Mouse (Mus musculus): Measurements from ENCODE around the gene Abcd1. TPM values are rescaled to one million over a fixed set of nuclear protein-coding genes. Genes with fewer than 3 reads are reported as not detected.

Gene Abcd1
- polyA plus RNA-seq, 1 experiment from 2014 or later, result 12.3 TPM

- Histone ChIP-seq H3K4me2 (ENCODE audit: low read length) (no peak overlapping the region), H3K9ac (replicated peaks; ENCODE audit: low read depth, low read length) (no peak overlapping the region), H3K4me3 (replicated peaks; ENCODE audit: low read length) (no peak overlapping the region), H3K36me3 (ENCODE audit: control insufficient read depth, insufficient read depth) (peaks cover 3% of the 10 kb centered on the region; the same call in 1 of the 2 replicates), H3K4me1 (replicated peaks; ENCODE audit: control insufficient read depth, insufficient read depth, low read length) (no peaks in the 10 kb centered on the region), H3K9me3 (ENCODE audit: control insufficient read depth, low read length) (no peaks in the 10 kb centered on the region), H3K27me3 (replicated peaks; ENCODE audit: control insufficient read depth, insufficient read depth, low read length) (no peaks in the 10 kb centered on the region), H3K27ac (ENCODE audit: low read length) (no peak overlapping the region)
- 80% methylated on average over 3 of the region's 3 CpGs for WGBS
- ATAC-seq, result no peak
Measured at GRCm38 (mm10) chrX:73685629-73686028, 30.8 kb upstream of the Abcd1 start.

DNA sequence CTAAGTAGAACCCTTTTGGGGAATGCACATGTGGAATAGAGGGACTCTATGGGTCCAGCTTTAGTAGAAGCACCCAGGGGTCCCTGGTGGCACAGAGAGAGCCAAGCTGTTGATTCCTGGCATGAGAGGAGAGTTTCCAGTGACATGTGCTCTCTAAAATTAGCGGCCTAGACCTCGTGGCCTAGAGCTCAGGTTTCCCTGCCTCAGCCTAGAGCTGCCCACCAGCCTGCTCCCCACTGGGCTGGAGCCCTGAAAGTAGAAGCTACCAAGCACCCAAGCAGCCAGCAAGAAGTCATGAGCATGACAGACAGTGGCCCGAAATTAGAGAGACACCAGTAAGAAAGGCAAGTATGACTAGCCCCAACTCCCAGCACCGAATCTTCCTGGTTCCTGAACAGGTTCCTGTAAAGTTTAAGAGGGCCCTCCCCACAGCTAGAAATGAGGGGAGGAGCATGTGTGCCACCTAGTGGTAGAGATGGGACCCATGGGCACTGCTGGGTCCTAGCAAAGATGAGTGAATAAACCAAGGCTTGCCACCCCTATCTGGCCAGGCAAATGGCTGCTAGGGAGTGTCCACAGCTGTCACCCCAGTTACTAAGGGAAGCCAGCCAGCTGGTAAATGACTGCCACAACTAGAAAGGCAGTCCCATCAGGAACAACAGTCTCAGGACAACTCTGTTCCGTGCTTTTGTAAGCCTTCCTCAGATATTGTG lies 25.3 kb upstream of the Abcd1 start:
- H3K4me1 ChIP-seq (replicated peaks; ENCODE audit: control insufficient read depth, insufficient read depth, low read length), result no peaks in the 10 kb centered on the region
- no peak overlapping the region for H3K27ac ChIP-seq (ENCODE audit: low read length)
- H3K27me3 ChIP-seq (replicated peaks; ENCODE audit: control insufficient read depth, insufficient read depth, low read length), result no peaks in the 10 kb centered on the region
- H3K4me2 ChIP-seq (ENCODE audit: low read length), result no peak overlapping the region
- no peak overlapping the region for H3K9ac ChIP-seq (replicated peaks; ENCODE audit: low read depth, low read length)
- H3K36me3 ChIP-seq (ENCODE audit: control insufficient read depth, insufficient read depth), result peaks cover 3% of the 10 kb centered on the region; the same call in 1 of the 2 replicates
- H3K9me3 ChIP-seq (ENCODE audit: control insufficient read depth, low read length), result no peaks in the 10 kb centered on the region
- no peak overlapping the region for H3K4me3 ChIP-seq (replicated peaks; ENCODE audit: low read length)
- ATAC-seq, result 0 out of 2 replicates have a peak, but pooled peaks have one; percentile 52
- WGBS, result 79% methylated on average over 5 of the region's 5 CpGs

- no peak overlapping the region for H3K27ac ChIP-seq (ENCODE audit: low read length)
- WGBS, result 77% methylated on average over 1 of the region's 1 CpGs
- H3K4me2 ChIP-seq (ENCODE audit: low read length), result no peak overlapping the region
- H3K4me1 ChIP-seq (replicated peaks; ENCODE audit: control insufficient read depth, insufficient read depth, low read length), result no peaks in the 10 kb centered on the region
- H3K27me3 ChIP-seq (replicated peaks; ENCODE audit: control insufficient read depth, insufficient read depth, low read length), result no peaks in the 10 kb centered on the region
- ATAC-seq, result no peak
- no peaks in the 10 kb centered on the region; the same call in 1 of the 2 replicates for H3K36me3 ChIP-seq (ENCODE audit: control insufficient read depth, insufficient read depth)
- no peak overlapping the region for H3K4me3 ChIP-seq (replicated peaks; ENCODE audit: low read length)
- H3K9ac ChIP-seq (replicated peaks; ENCODE audit: low read depth, low read length), result no peak overlapping the region
- H3K9me3 ChIP-seq (ENCODE audit: control insufficient read depth, low read length), result no peaks in the 10 kb centered on the region
Measured at GRCm38 (mm10) chrX:73700472-73700871, 15.9 kb upstream of the Abcd1 start.

- H3K9ac ChIP-seq (replicated peaks; ENCODE audit: low read depth, low read length), result peak overlapping the region; percentile 58
- peak overlapping the region; percentile 58 for H3K4me3 ChIP-seq (replicated peaks; ENCODE audit: low read length)
- peak overlapping the region; percentile 53 for H3K4me2 ChIP-seq (ENCODE audit: low read length)
- no peaks in the 10 kb centered on the region for H3K27me3 ChIP-seq (replicated peaks; ENCODE audit: control insufficient read depth, insufficient read depth, low read length)
- peaks cover 27% of the 10 kb centered on the region for H3K4me1 ChIP-seq (replicated peaks; ENCODE audit: control insufficient read depth, insufficient read depth, low read length)
- WGBS, result 28% methylated on average over 21 of the region's 21 CpGs
- no peaks in the 10 kb centered on the region for H3K9me3 ChIP-seq (ENCODE audit: control insufficient read depth, low read length)
- no peak; the same call in 1 of the 2 replicates for ATAC-seq
- H3K27ac ChIP-seq (ENCODE audit: low read length), result 0 out of 2 replicates have a peak overlapping the region, but pooled peaks have one; percentile 23
- H3K36me3 ChIP-seq (ENCODE audit: control insufficient read depth, insufficient read depth), result peaks cover 3% of the 10 kb centered on the region; the same call in 1 of the 2 replicates
Measured at GRCm38 (mm10) chrX:73715476-73716108, 805 bp upstream of the Abcd1 start.

DNA sequence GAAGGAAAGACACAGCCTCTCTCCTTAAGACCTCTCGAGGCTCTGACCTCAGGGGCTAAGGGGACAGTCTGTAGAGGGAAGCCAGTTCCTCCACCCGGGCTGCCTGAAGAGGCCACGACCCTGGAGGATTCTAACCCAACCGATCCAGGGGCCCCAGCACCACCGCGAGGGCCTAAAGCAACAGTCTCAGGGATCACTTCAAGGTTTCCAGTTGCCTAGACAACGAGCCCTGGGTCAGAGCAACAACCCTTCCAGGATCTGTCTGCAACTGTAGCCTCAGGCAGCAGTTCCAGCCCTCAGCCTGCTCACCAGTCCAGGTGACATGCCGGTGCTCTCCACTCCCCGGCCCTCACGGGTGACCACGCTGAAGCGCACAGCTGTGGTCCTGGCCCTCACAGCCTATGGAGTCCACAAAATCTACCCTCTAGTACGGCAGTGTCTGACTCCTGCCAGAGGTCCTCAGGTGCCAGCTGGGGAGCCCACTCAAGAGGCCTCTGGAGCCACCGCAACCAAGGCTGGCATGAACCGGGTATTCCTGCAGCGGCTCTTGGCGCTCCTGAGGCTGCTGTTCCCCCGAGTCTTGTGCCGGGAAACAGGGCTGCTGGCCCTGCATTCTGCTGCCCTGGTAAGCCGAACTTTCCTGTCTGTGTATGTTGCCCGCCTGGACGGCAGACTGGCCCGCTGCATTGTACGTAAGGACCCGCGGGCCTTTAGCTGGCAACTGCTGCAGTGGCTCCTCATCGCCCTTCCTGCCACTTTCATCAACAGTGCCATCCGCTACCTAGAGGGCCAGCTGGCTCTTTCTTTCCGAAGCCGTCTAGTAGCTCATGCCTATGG lies 530 bp downstream of the Abcd1 start:
- 34% methylated on average over 30 of the region's 30 CpGs for WGBS
- no peaks in the 10 kb centered on the region for H3K36me3 ChIP-seq (ENCODE audit: control insufficient read depth, insufficient read depth)
- H3K4me3 ChIP-seq (replicated peaks; ENCODE audit: low read length), result peak overlapping the region; percentile 58
- peak overlapping the region; percentile 58 for H3K9ac ChIP-seq (replicated peaks; ENCODE audit: low read depth, low read length)
- H3K27ac ChIP-seq (ENCODE audit: low read length), result peak overlapping the region; percentile 76
- no peaks in the 10 kb centered on the region for H3K9me3 ChIP-seq (ENCODE audit: control insufficient read depth, low read length)
- H3K27me3 ChIP-seq (replicated peaks; ENCODE audit: control insufficient read depth, insufficient read depth, low read length), result no peaks in the 10 kb centered on the region
- H3K4me2 ChIP-seq (ENCODE audit: low read length), result peak overlapping the region; percentile 53
- no peak; the same call in 1 of the 2 replicates for ATAC-seq
- H3K4me1 ChIP-seq (replicated peaks; ENCODE audit: control insufficient read depth, insufficient read depth, low read length), result peaks cover 27% of the 10 kb centered on the region

GRCm38 (mm10) chrX:73717667-73718066 lies 1.3 kb downstream of the Abcd1 start:
- H3K4me1 ChIP-seq (replicated peaks; ENCODE audit: control insufficient read depth, insufficient read depth, low read length), result peaks cover 27% of the 10 kb centered on the region
- no peaks in the 10 kb centered on the region for H3K27me3 ChIP-seq (replicated peaks; ENCODE audit: control insufficient read depth, insufficient read depth, low read length)
- H3K9me3 ChIP-seq (ENCODE audit: control insufficient read depth, low read length), result no peaks in the 10 kb centered on the region
- no peak overlapping the region; the same call in 1 of the 2 replicates for H3K4me3 ChIP-seq (replicated peaks; ENCODE audit: low read length)
- no peaks in the 10 kb centered on the region for H3K36me3 ChIP-seq (ENCODE audit: control insufficient read depth, insufficient read depth)
- H3K9ac ChIP-seq (replicated peaks; ENCODE audit: low read depth, low read length), result no peak overlapping the region
- WGBS, result 63% methylated on average over 11 of the region's 11 CpGs
- H3K27ac ChIP-seq (ENCODE audit: low read length), result no peak overlapping the region
- ATAC-seq, result no peak
- peak overlapping the region; percentile 53 for H3K4me2 ChIP-seq (ENCODE audit: low read length)

- 45% methylated on average over 3 of the region's 3 CpGs for WGBS
- H3K36me3 ChIP-seq (ENCODE audit: control insufficient read depth, insufficient read depth), result no peaks in the 10 kb centered on the region
- no peak overlapping the region for H3K9ac ChIP-seq (replicated peaks; ENCODE audit: low read depth, low read length)
Measured at GRCm38 (mm10) chrX:73718271-73718670, 1.9 kb downstream of the Abcd1 start.

DNA sequence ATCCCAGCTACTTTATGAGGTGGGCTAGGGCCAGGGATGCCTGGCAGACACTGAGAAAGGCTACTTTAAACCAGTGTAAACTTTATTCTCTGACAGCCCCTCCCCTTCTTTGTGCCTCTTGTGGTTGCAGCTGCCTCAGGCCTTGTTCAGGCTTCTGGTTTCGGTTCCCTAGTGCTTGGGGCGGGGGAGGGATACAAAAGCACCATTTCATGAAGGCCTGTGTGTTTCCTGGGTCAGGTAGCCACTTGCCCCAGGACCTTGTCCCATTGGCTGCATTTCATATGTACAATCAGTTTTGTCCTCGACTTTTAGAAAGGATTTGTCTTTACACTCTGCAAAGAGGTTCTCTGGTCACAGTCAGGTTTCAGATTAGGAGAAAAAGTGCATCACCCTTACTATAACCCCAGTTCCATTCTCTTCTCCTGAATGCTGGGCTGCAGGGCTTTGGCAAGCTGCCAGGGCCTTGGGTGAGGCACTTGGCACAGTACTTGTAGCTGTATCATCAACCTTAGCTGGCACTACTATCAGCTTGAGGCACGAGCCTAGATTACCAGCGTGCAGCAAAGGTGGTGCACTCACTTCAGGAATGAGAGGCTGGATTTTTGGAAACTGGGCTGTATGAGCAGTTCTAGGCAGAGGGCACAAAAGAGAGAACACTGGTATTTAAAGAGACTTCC lies 2.4 kb downstream of the Abcd1 start:
- Histone ChIP-seq H3K9me3 (ENCODE audit: control insufficient read depth, low read length) (no peaks in the 10 kb centered on the region), H3K4me1 (replicated peaks; ENCODE audit: control insufficient read depth, insufficient read depth, low read length) (peaks cover 27% of the 10 kb centered on the region), H3K27me3 (replicated peaks; ENCODE audit: control insufficient read depth, insufficient read depth, low read length) (no peaks in the 10 kb centered on the region), H3K36me3 (ENCODE audit: control insufficient read depth, insufficient read depth) (no peaks in the 10 kb centered on the region), H3K9ac (replicated peaks; ENCODE audit: low read depth, low read length) (no peak overlapping the region), H3K4me3 (replicated peaks; ENCODE audit: low read length) (no peak overlapping the region), H3K4me2 (ENCODE audit: low read length) (no peak overlapping the region; the same call in 1 of the 2 replicates), H3K27ac (ENCODE audit: low read length) (no peak overlapping the region)
- WGBS, result 34% methylated on average over 5 of the region's 5 CpGs
- no peak for ATAC-seq

More at GRCm38 (mm10) chrX:73718271-73718670, 1.9 kb downstream of the Abcd1 start:
- H3K4me2 ChIP-seq (ENCODE audit: low read length), result no peak overlapping the region
- H3K9me3 ChIP-seq (ENCODE audit: control insufficient read depth, low read length), result no peaks in the 10 kb centered on the region
- ATAC-seq, result no peak
- H3K4me1 ChIP-seq (replicated peaks; ENCODE audit: control insufficient read depth, insufficient read depth, low read length), result peaks cover 27% of the 10 kb centered on the region
- H3K27ac ChIP-seq (ENCODE audit: low read length), result no peak overlapping the region
- H3K27me3 ChIP-seq (replicated peaks; ENCODE audit: control insufficient read depth, insufficient read depth, low read length), result no peaks in the 10 kb centered on the region
- H3K4me3 ChIP-seq (replicated peaks; ENCODE audit: low read length), result no peak overlapping the region

All from forebrain, embryonic 16.5 days (tissue).